Mouse (Mus musculus): ENCODE results near the gene Trappc6b. TPM values are rescaled to one million over a fixed set of nuclear protein-coding genes. Genes with fewer than 3 reads are reported as not detected.

Gene Trappc6b
- polyA plus RNA-seq (2014; fragmentation: Illumina TruSeq; extraction: RNeasy Lipid Tissue Mini Kit (QIAGEN cat#74804); ENCODE audit: low replicate concordance), result 325 TPM

DNA sequence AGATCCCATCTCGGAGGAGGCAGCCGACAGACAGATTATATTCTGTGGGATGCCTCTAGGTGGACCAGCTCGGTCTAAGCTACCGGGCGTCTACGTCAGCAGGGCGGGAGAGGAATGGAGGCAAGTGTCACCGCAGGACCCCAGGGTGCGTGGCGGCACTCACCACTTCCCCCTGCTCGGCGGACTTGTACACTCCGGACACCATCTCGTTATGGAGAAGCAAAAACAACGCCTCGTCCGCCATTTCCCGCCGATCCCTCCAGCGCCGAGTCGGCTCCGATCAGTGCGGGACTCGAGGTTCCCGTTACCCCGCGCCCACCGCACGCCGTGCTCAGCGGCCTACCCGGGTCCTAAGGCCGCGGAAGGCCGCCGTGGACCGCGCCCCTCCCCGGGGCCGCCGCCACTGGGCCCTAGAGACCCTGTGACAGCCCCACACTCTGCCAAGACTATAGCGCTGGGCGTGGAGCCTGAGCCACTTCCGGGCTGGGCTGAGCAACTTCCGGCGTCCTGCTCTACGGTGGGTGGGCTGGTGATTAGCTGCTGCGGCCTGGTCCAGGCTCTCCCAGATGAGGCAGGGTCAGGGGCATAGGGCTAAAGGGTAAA, at the start of gene Trappc6b:
Trappc6b (minus strand) TSS at position 480 of the 603 bp plus-strand sequence.

DNA sequence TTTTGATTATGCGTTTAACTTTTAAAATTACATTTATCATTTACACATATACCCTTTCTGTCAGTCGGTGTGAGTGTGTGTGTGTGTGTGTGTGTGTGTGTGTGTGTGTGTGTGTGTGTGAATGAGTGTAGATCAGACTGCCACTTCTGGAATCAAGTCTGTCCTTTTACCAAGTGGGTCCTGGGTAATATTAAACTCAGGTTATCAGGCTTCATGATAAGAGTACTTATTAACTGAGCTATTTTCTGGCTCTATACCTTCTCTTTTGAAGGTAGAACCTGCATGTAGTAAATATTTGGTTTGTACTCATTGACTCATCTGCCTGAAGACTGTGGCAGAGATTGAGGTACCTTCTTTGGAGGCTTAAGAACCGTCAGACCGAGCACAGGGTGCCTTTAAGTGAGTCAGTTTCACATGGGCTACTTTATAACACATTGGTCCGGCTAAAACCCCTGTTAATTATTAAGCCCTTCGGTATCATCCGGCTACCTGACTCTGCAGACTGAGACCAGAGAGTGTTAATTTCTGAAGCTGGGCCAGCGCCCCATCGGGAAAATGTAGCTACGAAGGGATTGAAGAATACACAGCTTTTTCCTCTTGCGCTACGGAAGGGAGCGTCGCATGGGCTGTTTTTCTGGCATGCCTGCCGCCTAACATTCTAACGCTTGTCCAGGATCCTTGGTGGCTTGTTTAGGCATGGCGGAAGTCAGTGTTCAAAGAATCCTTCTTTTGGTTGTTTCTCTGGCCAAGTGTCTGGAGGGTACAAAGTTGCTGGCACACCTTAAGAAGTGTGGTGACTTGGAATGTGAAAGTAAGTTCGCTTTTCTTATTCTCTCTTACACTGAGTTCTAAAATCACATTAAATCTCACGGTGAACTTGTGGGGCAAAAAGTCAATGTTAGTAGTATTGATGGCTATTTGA, 34.1 kb upstream of the Trappc6b start, which contains the start of gene Mia2:
Mia2 (plus strand) TSS at position 696 of the 922 bp plus-strand sequence.

DNA sequence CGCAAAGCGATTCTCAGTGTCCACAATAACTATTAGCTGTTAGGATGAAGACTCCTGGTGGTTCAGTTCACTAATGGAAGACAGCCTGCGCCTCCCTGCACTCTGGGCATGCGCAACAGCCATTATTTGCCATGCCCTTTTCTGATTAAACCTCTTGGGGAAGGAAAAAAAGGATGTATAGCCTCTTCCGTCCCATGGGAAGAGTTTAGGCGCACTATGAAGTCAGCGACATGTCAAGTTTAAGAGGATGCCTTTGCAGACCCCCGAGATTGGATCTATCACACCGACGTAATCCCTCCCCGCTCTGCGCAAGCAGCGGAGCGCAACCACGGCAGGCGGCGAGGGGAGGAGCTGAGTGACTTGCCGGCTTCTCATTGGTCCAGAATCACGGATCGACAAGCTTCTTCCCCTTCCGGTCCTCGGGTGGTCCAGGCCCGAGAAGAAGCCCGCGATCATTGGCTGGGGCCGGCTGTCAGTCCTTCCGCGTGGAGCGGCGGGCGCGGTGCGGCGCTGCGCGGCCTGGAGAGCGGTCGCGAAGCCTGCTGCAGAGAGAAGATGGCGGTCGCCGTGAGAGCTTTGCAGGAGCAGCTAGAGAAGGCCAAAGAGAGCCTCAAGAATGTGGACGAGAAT, 5.3 kb upstream of the Trappc6b start, which contains the start of gene Pnn:
Pnn (plus strand) TSS at position 437 of the 630 bp plus-strand sequence.

DNA sequence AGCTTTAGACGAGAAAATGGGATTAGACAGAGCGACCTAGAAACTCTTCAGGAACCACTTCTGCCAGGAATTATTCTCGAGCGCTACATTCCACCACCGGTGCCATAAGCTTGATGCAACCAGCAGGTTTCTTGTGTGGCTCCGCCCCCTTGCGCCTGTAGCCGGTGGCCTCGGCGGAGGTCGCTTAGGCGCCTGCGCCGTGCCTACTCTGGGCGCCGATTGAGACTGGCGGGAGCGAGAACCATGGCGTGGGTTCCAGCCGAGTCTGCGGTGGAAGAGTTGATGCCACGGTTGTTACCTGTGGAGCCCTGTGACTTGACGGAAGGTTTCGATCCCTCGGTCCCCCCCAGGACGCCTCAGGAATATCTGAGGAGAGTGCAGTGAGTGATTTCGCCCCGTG, 48.0 kb downstream of the Trappc6b start, which contains the start of gene Gemin2:
Gemin2 (plus strand) TSS at position 160 of the 400 bp plus-strand sequence.

DNA sequence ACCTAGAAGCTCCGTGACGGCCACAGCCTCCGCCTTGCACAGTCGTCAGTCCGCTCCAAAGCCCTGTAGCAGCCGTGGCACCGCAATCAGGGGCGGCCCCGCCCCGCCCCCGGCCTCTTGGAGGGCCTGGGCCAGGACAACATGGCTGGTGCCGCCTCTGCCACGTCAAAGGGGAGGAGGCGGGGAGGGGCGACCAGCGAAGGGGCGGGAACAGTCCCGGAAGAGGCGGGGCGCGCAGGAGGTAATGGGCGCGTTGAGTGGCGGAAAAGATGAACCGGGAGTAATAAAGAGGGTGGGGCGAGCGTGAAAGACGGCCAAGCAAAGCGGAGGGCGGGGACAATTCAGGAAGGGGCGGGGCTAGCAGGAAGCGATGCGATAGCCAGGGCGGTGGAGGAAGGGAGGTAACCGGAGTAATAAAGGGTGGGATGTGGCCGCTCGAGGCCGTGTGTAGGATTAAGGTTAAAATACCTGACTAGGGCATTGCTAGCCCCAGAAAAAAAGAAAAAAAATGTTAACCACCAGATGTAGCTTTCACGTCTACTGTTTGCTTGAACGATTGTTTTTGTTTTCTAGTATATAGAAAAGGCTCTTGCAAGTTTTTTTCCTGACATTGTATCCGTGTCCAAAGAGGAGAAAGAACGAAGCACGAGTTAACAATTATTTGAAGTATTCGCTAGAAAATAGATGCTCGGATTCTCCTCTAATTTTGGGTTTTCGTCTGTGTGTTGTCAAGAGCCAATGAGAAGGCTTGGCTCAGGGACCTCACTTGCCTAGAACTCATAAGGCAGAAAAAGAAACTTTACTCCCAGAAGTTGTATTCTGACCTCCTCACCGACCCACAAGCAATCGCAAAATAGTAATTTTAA, 49.2 kb downstream of the Trappc6b start, which contains the start of gene Sec23a:
Sec23a (minus strand) TSS at position 174 of the 866 bp plus-strand sequence.

Other genes with a start within 250 kb of the Trappc6b start
- 308 TPM for gene Sec23a, start 49.5 kb downstream of the Trappc6b start, polyA plus RNA-seq (2014; fragmentation: Illumina TruSeq; extraction: RNeasy Lipid Tissue Mini Kit (QIAGEN cat#74804); ENCODE audit: low replicate concordance)
- 13.5 TPM for gene Gemin2, start 48.1 kb downstream of the Trappc6b start, polyA plus RNA-seq (2014; fragmentation: Illumina TruSeq; extraction: RNeasy Lipid Tissue Mini Kit (QIAGEN cat#74804); ENCODE audit: low replicate concordance)
- 159 TPM for gene Pnn, start 5.4 kb upstream of the Trappc6b start, polyA plus RNA-seq (2014; fragmentation: Illumina TruSeq; extraction: RNeasy Lipid Tissue Mini Kit (QIAGEN cat#74804); ENCODE audit: low replicate concordance)
- 680 TPM for gene Mia2, start 34.3 kb upstream of the Trappc6b start, polyA plus RNA-seq (2014; fragmentation: Illumina TruSeq; extraction: RNeasy Lipid Tissue Mini Kit (QIAGEN cat#74804); ENCODE audit: low replicate concordance)
- 38.7 TPM for gene Fbxo33, start 158.3 kb upstream of the Trappc6b start, polyA plus RNA-seq (2014; fragmentation: Illumina TruSeq; extraction: RNeasy Lipid Tissue Mini Kit (QIAGEN cat#74804); ENCODE audit: low replicate concordance)